Mouse (Mus musculus) left cerebral cortex, postnatal 10 days (tissue): ENCODE data around the gene Ddx58. TPM values are rescaled to one million over a fixed set of nuclear protein-coding genes. Genes with fewer than 3 reads are reported as not detected.

Experiments used
- DNase-seq, 2 experiments: peaks; one replicate each; pipeline ENCODE4 v3.0.0; 2021 to 2022; ENCODE audit warnings: low spot score in 2 of 2, mixed read lengths in 1 of 2; ENCODE audit errors: extremely low spot score in 1 of 2
- intact Hi-C: fragments of 180-260 bp; cut with DNase I; formaldehyde crosslinking; loops from one replicate; pipeline ENCODE4 v1.15.1; 2025
- total RNA-seq, 2 experiments: library from RNA; stranded (reverse); gene quantifications; 2 replicates each; pipeline ENCODE4 v1.2.3; 2021

Ddx58 gene
- total RNA-seq, 2 experiments from 2014 or later, result 3.5 to 4.8 TPM

- intact Hi-C loops, result no loop called here
- DNase-seq, result no peak
These were observed 83.5 kb downstream of the Ddx58 start for GRCm38 (mm10) chr4:40156153-40156552.

GRCm38 (mm10) chr4:40155467-40155999, 84.1 kb downstream of the Ddx58 start:
- intact Hi-C loops, result no loop called here
- DNase-seq, result no peak

- intact Hi-C loops, result no loop called here
- DNase-seq, result no peak
These were observed 84.9 kb downstream of the Ddx58 start for GRCm38 (mm10) chr4:40154751-40155150.

Other genes with a start within 250 kb of the Ddx58 start
- gene Aco1, start 96.7 kb downstream of the Ddx58 start, total RNA-seq, result 10 to 100 TPM; 43.7 to 45.7 TPM
- gene Smim27, start 29.8 kb upstream of the Ddx58 start, total RNA-seq, result 10 to 100 TPM in 1 of 2 experiments, 1 to 10 TPM in 1; 8.5 to 14.4 TPM
- gene Topors, start 30.0 kb upstream of the Ddx58 start, total RNA-seq, result 10 to 100 TPM; 16.0 to 17.8 TPM
- gene Ndufb6, start 39.6 kb upstream of the Ddx58 start, total RNA-seq, result 100 to 1,000 TPM; 213 to 222 TPM
- 1 to 10 TPM; 8.4 to 9.2 TPM for gene Tmem215, start 232.4 kb upstream of the Ddx58 start, total RNA-seq